Mouse (Mus musculus): ENCODE results near the gene Gramd4. TPM values are rescaled to one million over a fixed set of nuclear protein-coding genes. Genes with fewer than 3 reads are reported as not detected.

Gramd4 gene
- total RNA-seq, 4 experiments from 2014 or later, result 26.1 to 31.8 (median 27.3) TPM

DNA sequence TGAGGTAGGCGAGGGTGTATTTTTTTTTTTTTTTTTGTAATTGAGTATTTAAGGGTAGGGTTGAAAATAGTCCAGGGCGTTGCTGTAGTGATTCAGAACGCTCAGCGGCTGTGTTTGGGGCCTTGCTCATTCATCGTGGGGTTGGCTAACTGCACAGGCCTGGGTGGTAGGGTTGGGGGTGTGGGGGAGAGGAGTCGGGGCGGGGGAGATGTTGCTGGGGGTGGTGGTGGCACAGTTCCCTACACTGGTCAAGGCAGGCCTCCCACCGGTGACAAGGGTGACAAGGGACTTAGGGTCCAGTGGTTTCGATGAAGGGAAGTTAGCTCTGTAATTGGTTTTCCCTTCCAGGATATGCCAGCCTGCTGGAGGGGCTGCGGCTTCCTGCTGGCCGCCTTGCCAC is 12.9 kb downstream of the Gramd4 start:
- DNase-seq (ENCODE audit: low spot score), result no peak

DNA sequence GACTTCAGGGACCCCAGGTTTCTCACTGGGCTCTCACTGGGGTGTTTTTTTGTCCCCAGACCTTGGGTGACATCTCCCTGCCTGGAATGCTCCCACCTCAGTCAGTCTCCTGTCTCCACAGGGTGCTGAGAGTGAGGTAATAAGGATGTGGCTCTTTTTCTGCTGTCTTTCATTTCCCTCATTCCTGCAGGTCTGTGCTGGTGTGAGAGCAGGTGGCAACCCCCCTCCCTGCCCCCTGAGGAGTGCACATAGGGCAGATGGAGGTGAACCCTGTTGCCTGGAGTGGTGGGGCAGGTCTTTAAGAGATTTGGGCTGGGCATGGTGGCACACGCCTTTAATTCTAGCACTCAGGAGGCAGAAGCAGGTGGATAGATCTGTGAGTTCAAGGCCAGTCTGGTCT is 13.7 kb downstream of the Gramd4 start:
- DNase-seq (ENCODE audit: low spot score), result no peak

DNA sequence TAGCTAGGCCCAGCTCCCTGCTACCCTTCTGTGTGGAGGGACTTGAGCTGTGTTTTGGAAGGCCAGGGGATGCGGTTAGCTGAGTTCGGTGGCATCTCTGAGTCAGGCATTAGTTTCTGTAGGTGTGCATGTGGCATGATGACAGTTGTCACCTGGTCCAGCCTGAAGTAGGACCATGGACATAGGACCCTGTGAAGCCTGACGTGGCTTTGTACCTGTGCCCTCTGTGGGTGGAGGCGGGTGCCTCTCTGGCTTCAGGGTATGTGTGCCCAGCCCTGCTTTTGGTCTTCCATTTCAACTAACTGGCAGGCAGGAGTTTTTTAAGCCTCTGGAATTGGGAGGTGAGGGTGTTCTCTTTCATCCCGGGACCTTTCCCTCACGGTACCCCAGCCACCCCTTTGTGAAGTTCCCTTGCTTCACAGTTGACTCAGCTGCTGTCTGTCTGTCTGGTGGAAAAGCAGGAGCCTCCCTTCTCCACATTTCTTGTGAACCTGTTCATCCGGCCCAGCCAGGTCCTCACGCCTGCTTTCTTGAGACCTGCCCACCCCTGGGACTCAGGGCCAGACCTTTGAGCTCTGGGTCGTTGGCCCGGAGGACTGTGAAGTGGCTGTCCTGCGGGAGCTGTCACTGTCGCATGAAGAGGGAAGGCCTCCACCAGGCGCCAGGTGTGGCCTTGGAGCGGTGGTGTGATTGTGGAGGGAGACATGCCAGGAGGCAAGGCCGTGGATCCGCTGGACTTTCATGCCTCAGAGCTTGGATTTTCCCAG is 16.9 kb downstream of the Gramd4 start:
- no peak for DNase-seq (ENCODE audit: low spot score)

DNA sequence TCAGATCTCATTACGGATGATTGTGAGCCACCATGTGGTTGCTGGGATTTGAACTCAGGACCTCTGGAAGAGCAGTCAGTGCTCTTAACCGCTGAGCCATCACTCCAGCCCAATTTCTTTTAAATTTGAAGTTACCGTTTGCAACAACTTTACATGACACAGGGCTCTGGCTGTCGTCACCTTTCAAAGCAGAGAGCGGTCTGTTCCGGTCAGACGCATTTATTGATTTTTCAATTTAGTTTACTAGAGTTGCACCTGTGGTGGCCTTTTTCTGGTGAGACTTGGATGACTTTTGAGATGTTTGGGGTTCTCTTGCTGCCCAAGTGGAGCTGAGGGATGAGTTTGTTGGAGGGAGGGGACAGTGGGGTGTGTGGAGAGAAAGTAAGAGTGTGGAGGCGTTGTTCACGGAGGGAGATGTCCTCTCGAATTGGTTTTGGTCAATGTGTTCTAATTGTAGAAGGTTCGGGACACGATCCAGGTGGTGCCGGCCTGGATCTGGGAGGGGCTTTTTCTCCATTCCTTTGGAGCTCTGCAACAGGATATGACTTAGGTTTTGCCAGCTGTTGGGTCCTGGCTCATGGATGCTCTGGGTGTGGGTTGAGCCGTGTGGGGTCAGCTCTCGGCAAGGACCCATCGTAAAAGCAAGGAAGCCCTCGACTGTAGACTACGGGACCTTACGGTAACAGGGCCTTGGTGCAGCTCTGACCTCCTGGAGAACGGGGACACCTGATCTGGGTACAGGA is 18.0 kb downstream of the Gramd4 start:
- no peak for DNase-seq (ENCODE audit: low spot score)

DNA sequence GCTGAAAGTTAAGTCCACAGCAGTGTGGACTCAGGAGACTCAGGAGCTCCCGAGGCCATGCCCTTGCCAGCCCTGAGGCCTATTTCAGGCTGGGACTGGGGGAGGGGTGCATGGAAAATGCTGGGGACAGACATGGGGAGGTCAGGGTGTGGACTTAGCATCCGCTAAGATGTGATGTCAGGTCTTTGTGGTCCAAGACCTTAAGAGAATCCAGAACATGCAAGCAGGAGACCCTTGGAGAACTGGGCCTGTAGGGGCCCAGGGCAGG is 18.5 kb downstream of the Gramd4 start:
- no peak for DNase-seq (ENCODE audit: low spot score)

DNA sequence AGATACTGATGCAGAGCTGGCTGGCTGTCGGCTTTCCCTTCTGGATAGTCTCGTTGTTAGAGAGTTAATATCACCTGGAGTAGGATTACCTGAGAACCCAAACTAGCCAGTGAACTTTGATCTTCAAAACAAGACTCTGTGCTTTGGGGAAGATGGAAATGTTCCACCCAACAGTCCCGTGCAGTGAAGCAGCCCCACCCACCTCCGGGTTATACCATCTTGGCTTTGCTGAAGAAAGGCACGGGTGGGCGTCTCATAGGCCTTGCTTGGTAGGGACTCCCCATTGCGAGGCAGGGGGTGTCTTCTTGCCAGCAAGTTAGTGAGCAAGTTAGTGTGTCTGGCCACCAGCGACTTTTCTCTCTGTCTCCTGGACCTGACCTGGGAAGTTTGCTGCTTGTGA is 18.9 kb downstream of the Gramd4 start:
- DNase-seq (ENCODE audit: low spot score), result no peak

DNA sequence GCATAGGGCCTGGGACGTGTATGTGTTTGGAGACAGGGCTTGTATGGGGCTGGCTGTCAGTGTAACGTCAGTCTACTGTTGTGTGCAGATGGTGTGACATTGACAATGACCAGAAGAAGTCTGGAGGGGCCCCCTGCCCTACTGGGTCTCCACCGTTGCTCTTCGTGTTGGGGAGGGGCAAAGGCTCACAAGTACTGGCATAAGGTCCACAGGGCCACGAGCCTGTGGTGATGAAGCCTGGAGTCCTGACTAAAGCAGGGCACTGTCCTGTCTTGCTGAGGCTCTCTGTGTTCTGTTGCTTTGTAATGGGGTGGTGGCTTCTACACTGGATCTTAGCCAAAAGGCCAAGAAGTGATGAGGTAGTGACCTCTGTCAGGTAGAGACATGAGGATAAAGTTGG is 20.4 kb downstream of the Gramd4 start:
- no peak for DNase-seq (ENCODE audit: low spot score)

DNA sequence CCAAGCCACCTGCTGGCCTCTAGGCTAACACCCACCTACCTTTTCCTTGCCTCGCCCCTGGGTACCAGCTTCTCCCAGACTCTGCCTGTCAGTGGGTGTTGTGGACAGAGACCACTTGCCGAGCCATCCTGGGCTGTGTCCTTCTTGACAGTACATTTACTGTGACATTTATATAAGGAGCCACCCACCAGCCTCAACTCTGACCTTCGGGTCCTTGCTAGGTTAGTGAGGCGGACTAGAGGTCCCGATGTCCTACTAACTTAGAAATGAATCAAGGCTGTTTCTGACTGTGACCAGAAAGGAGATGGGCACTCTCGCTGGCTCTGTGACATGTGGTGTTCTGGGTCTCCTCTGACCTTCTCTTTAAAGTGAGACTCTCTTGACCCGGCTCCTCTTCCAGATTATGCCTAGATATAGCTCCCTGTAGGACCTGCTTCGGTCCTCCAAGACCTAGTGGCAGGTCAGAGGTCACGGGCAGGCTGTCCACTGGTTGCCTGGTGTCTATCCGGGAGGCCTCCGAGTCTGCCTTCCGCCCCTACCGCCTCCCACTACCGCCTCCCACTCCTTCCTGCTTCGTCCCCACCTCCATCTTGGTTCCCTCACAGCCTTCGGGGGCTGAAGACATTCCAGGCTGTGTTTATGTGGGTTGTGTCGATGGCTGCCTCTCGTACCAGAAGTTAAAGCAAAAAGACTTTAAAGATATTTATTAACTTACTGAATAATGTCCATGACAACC is 21.2 kb downstream of the Gramd4 start:
- DNase-seq (ENCODE audit: low spot score), result no peak

DNA sequence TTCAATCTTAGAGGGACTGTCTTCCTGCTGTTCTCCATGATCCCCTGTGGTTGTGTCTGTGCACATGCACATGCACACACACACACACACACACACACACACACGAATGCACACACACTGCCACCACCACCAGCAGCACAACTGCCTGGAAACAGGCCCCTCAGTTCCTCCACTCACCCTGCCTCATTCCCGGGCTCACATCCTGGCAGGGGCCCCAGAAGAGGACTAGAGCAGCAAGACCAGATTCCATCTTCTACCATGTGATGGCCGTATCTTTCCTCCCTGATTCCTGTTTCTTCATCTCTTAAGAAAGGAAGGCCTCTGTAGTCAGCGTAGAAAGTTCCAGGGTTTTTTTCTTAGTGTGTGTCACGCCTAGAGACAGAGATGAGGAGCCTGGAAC is 22.0 kb downstream of the Gramd4 start:
- DNase-seq (ENCODE audit: low spot score), result no peak

DNA sequence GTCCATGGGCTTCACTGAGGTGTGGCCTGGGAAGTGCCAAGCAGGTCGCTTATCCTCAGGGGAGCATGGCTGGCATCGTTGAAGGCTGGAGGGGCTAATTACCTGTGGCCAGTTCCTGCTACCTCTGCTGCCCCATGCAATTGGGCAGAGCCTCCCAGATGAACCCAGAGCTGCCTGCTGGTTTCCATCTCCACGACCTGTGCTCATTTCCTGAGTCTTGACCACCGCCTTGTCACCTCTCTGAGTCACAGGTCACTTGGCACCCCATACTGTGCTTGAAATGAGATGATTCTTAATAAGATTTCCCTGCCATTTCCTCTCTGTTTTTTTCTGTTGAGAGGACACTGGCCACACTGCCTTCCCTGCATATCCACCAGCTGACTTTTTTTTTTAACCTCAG is 22.4 kb downstream of the Gramd4 start:
- peak; percentile 68 for DNase-seq (ENCODE audit: low spot score)

DNA sequence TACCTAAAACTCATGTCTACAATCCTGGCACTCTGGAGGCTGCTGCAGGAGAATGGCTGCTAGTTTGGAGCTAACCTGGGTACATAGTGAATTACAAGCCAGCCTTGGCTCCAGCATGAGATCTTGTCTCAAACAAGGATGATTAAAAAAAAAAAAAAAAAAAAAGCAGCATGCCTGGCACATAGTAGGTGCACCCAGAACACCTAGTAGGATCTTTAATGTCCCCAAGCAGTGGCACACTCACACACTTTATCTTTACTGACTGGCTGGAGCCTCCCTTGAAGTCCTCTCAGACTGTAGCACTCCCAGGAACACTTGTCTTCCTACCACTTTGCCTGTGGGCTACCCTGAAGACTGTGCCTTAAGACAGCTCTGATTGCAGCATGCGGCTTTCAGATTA is 22.9 kb downstream of the Gramd4 start:
- DNase-seq (ENCODE audit: low spot score), result no peak

DNA sequence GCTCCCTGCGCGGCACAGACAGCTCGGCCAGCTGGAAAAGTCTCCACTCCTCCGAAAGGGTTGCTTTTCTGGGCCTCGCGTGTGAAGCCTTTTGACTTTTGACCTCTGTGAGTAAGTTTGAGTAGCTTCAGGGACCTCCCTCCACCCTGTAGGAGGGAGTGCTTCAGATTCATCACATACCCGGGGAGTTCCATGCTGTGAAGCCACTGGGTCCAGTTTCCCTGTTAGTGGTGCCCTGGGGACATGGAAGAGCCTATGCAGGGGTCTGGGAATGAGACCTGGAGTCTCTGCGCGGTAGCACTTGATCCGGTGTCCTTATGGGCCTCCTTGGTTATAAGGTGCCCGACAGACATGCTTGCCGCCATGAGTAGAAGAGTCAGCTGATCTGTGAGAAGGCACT is 24.2 kb downstream of the Gramd4 start:
- DNase-seq (ENCODE audit: low spot score), result no peak

DNA sequence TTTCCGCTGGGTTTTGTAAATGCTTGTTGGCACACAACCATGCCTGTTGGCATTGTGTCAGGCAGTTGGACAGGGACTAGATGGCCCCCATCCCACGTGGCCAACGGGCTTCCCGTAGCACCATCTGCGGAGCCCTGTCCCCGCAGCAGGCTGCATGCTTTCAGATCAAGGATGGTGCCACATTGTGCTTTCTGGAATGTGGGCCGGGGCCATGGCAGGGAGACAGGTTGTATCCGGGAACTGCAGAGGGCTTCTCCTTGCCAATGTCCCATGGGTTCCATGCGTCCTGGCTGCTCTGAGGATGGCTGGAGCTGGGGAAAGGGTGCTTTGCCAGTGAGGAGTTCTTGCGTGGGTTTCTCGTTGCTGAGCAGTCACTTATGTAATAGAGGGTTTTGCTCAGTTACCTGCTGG is 25.1 kb downstream of the Gramd4 start:
- no peak for DNase-seq (ENCODE audit: low spot score)

DNA sequence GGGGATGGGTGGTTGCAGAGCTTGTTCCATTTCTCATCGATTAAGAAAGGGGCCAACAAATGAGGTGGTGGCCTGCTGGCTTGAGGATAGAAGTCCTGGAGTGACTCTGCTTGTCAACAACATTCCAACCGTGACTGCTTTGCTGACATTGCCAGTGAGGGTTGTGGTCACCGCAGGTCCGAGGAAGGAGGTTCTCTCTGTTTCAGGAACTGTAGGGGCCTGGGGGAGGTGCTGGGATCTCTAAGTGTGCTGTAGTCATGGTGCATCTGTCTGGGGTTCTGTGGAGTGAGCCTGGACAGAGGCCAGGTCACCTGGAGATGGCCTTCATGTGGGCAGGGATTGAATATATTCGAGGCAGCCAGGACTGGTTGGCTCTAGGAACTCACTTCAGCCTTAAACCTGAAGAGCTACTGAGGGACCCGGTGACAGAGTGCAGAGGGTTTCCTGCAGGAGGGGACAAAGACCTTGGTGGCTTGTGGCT is 25.8 kb downstream of the Gramd4 start:
- DNase-seq (ENCODE audit: low spot score), result no peak

DNA sequence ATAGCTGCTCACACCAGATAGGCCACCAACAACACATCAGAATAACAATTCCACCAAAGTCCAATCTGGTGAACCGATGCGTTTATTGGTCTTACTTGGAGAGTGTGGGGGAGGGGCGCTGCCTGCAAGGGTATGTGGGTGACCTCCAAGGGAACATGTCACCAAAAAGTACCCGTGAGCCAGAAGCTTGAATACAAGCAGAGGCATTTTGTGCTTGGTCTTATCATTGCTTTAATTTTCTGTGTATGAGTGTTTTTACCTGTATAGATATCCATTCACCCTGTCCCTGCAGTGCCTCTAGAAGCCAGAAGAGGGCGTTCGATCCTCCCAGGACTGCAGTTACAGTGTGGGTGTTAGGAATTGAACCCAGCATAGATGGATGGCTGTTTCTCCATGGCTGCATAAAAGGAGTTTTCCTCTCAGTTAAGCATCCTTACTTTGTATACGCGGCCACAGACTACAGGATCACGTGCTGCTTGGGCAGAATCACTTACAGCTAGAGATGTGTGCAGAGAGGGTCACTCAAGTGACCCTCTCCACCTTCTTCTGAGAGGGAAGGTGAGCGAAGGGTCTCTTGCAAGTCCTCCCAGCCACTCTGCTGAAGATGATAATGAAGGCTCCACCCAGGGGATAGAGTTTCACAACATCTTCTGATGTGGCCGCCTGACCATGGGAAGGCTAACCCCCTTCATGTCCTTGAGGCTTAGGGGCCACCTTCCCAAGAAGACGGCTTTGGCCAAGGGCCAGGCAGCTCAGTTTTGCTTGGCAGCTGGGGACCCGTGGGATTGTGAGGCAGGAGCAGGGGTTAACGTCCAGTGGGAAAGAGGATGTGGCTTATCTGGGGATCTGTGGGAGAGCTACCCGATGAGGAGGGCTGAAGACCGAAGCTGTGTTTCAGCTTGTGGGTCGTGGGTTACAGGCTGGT is 28.1 kb downstream of the Gramd4 start:
- no peak for DNase-seq (ENCODE audit: low spot score)

DNA sequence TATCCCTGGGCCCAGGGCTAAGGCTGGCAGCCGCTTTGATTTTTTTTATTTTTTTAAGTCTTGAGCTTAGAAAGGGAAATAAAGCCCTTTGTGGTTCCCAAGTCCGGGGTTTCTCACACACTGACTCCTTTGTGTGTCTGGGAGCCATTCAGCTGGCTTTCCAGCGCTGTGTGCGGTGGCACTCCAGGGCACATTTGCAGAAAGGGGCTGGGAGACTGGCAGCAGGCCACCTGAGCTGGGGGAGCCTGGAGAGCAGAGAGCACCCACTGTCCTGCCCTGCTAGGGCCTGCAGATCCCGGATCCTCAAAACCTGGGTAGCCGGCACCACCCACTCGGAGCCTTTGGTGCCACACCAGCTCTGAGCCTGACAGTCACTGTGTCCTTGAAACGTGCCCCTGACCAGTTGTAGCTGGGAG is 28.8 kb downstream of the Gramd4 start:
- no peak for DNase-seq (ENCODE audit: low spot score)

DNA sequence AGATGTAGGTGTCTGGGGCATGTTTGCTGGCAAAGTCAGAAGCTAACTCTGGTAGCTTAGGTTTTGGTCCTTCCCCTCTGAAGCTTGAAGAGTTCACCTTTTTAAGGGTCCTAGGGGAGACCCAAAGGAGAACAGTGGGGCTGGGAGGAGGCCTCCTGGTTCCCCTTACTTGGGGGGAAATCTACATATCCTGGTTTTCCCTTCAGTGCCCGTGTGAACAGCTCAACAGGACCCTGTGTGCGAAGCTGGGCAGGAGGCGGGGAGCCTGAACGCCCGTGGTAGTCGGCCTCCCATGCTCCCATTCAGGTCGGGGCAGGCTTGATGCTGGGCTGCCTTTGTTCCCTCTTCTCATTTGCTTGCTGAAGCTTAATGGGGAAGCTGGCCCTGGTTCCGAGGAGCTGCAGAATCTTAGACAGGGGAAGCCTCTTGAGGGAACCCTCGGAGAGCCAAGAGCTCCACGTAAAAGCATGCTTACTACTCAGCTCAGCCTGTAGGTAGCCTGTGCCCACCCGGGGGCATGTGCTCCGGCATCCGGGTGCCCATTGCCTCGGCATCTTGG is 30.2 kb downstream of the Gramd4 start:
- no peak for DNase-seq (ENCODE audit: low spot score)

DNA sequence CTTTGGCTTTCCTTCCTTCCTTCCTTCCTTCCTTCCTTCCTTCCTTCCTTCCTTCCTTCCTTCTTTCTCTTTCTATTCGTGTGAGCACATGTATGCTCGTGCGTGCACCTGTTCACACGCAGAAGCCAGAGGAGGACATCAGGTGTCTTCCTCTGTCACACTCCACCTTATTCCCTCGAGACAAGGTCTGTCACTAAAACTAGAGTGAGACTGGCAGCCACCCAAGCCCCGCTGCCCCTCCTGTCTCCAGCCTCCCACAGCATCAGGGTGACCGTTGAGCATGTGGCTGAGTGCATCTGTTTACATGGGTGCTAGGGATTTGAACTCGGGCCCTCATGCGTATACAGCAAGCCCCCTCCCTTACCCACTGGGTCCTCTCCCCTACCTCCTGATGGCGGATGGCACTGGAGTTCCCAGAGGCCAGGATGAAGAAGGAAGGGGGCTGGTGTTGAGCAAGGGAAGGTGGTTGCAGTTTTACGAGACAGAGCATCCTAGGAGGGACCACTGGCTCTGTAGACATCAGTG is 30.8 kb downstream of the Gramd4 start:
- DNase-seq (ENCODE audit: low spot score), result no peak

DNA sequence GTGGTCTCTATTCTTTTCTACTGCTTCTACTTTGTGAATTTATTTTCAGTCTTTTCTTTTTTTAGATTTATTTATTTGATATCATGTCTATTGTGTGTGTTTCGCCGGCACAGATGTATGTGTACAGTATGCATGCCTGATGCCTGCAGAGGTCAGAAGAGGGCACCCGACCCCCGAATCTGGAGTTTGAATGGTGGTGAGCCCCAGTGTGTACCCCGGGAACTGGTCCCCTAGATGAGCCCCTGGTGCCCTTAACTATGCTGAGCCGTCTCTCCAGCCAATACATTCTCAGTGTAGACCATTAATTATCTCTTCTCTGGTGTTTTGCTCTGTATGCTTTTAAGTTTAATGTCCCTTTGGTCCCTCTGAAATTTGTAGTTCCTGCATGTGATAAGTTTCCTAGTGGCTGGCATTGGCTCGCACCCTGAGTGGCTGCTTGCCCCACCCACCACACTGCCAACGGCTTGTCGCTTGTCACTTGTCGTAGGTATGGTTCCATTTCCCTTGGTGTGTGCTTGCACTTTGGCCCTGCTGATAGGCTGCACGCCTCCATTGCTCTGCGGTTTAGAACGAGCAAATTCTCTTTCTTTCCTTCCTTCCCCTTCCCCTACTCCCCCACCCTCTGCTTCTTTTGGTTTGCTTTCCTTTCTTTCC is 31.7 kb downstream of the Gramd4 start:
- DNase-seq (ENCODE audit: low spot score), result no peak

DNA sequence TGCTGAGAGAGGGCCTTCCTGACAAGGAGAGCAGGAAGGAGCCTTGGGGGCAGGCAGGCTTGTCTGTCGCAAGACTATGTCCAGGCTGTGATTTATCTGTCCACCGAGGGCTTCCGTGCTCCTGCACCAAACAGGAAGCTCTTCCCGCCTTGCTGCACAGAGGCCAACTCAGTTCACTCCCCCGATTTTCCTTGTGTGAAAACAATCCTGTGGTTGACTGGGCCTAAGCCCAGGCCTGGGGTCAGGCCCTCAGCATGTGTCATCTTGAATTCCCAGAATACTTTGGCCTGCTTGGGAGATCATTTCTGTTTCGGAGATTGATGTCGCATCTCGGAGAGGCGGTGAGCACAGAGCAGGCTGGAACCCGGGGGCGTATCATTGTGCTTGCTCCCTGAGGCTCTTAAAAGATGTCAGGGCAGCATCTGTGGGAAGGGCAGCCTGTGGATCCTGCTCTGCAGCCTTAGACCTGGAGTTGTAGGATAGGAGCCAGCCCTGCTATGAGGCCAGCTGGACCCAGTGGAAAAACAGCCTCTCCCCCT is 32.6 kb downstream of the Gramd4 start:
- DNase-seq (ENCODE audit: low spot score), result peak; percentile 91

All from heart, adult 8-10 months (tissue).